Mouse (Mus musculus) liver, embryonic 14.5 days (tissue): ENCODE results near the gene Atp13a5. TPM values are rescaled to one million over a fixed set of nuclear protein-coding genes. Genes with fewer than 3 reads are reported as not detected.

Experiments used
- ATAC-seq: fragments of 200-750 bp; cut with Nextera tagmentation; 2 replicates; pipeline ENCODE4 v1.8.0; 2017; ENCODE audit warnings: moderate number of reproducible peaks, mild to moderate bottlenecking, moderate library complexity; ENCODE audit not compliant: insufficient read depth
- DNase-seq, 3 experiments: peaks; one replicate each; pipeline ENCODE4 v3.0.0-alpha.2; 2012 to 2013; ENCODE audit warnings: low read depth in 3 of 3, low spot score in 3 of 3
- H3K27ac ChIP-seq: fragments of 300-500 bp; sonication (generic); 2 replicates; pipeline ENCODE4 v1.5.1; 2014; ENCODE audit warnings: moderate library complexity, mild to moderate bottlenecking, control low read depth, inconsistent platforms
- H3K27me3 ChIP-seq: fragments of 300-500 bp; sonication (generic); 2 replicates; pipeline ENCODE4 v1.6.1; 2014; ENCODE audit warnings: mild to moderate bottlenecking, low read length, moderate library complexity; ENCODE audit not compliant: control insufficient read depth, insufficient read depth
- H3K36me3 ChIP-seq: fragments of 300-500 bp; sonication (generic); replicated peaks from 2 replicates; pipeline ENCODE4 v1.6.1; 2014; ENCODE audit warnings: low read depth; ENCODE audit not compliant: control insufficient read depth, insufficient read depth
- H3K4me1 ChIP-seq, 2 experiments: fragments of 200-500 bp in 1 of 2; fragments of 300-500 bp in 1 of 2; sonication (generic) in 1 of 2; replicated peaks; 2 replicates each; pipeline ENCODE4 v1.6.1; 2012 to 2014; ENCODE audit warnings: antibody characterized with exemption in 1 of 2, inconsistent platforms in 1 of 2, low read length in 1 of 2; ENCODE audit not compliant: control insufficient read depth in 2 of 2, insufficient read depth in 2 of 2
- H3K4me2 ChIP-seq: fragments of 300-500 bp; sonication (generic); 2 replicates; pipeline ENCODE4 v1.6.1; 2014; ENCODE audit warnings: low read depth, mild to moderate bottlenecking, control low read depth, moderate library complexity
- H3K4me3 ChIP-seq, 2 experiments: fragments of 200-500 bp in 1 of 2; fragments of 300-500 bp in 1 of 2; sonication (generic) in 1 of 2; 2 replicates each; pipeline ENCODE4 v1.5.1; 2012 to 2014; ENCODE audit warnings: low read depth in 2 of 2, low read length in 2 of 2, mild to moderate bottlenecking in 2 of 2, control low read depth in 1 of 2, inconsistent platforms in 1 of 2, moderate library complexity in 1 of 2; ENCODE audit not compliant: insufficient read depth in 1 of 2
- H3K9ac ChIP-seq: fragments of 300-500 bp; sonication (generic); replicated peaks from 2 replicates; pipeline ENCODE4 v1.6.1; 2014; ENCODE audit warnings: mild to moderate bottlenecking, control low read depth, moderate library complexity
- H3K9me3 ChIP-seq: fragments of 300-500 bp; sonication (generic); 2 replicates; pipeline ENCODE4 v1.6.1; 2016; ENCODE audit warnings: low read length, mixed read lengths; ENCODE audit not compliant: control insufficient read depth
- CTCF ChIP-seq: IDR thresholded peaks from 2 replicates; pipeline ENCODE4 v1.5.1; 2016; ENCODE audit warnings: antibody characterized with exemption, low read depth, control low read depth
- EP300 ChIP-seq: IDR thresholded peaks from 2 replicates; pipeline ENCODE4 v1.6.1; 2016; ENCODE audit warnings: antibody characterized with exemption, low read depth
- WGBS: fragments of 180-500 bp; shearing (Covaris S2); extraction: QIAGEN DNeasy Blood & Tissue Kit; methylation state at CpG from one replicate; pipeline ENCODE4 v1.1.7; 2014; ENCODE audit not compliant: insufficient replicate concordance; 5-methylcytosine and 5-hydroxymethylcytosine counted together
- polyA plus RNA-seq, 2 experiments: library from polyadenylated mRNA; depleted of rRNA in 1 of 2; stranded (reverse) in 1 of 2; unstranded in 1 of 2; fragments of >200 nt; fragmentation: Nextera tagmentation in 1 of 2; extraction: Ambion mirVana in 1 of 2; gene quantifications; 2 replicates each; pipeline versions ENCODE4 v1.2.1 to v1.2.3; 2012 to 2014

Gene Atp13a5
- polyA plus RNA-seq, 2 experiments, result not detected

- Histone ChIP-seq H3K9me3 (no peaks in the 10 kb centered on the region), H3K36me3 (no peaks in the 10 kb centered on the region), H3K4me1 (no peaks in the 10 kb centered on the region), H3K4me3 (no peak overlapping the region), H3K4me2 (no peak overlapping the region), H3K27ac (no peak overlapping the region), H3K27me3 (no peaks in the 10 kb centered on the region), H3K9ac (no peak overlapping the region)
- TF ChIP-seq EP300, result no peak
- TF ChIP-seq CTCF, result no peak
- ATAC-seq (no peak), DNase-seq (no peak)
- WGBS, result 63% methylated on average over 8 of the region's 8 CpGs
These were observed 3.9 kb downstream of the Atp13a5 start for GRCm38 (mm10) chr16:29374636-29375035.

- no peak overlapping the region for H3K27ac ChIP-seq
- H3K27me3 ChIP-seq, result no peaks in the 10 kb centered on the region
- no peak for TF ChIP-seq EP300
- no peak for TF ChIP-seq CTCF
- H3K4me3 ChIP-seq, result no peak overlapping the region
- no peaks in the 10 kb centered on the region for H3K4me1 ChIP-seq
- WGBS, result 54% methylated on average over 3 of the region's 3 CpGs
- no peaks in the 10 kb centered on the region for H3K36me3 ChIP-seq
- H3K9me3 ChIP-seq, result no peaks in the 10 kb centered on the region
- no peak overlapping the region for H3K4me2 ChIP-seq
- no peak overlapping the region for H3K9ac ChIP-seq
- DNase-seq (no peak), ATAC-seq (no peak)
These were observed 47.0 kb downstream of the Atp13a5 start for GRCm38 (mm10) chr16:29331351-29332044.

- Histone ChIP-seq H3K27me3 (no peaks in the 10 kb centered on the region), H3K9ac (no peak overlapping the region), H3K4me1 (no peaks in the 10 kb centered on the region), H3K4me2 (no peak overlapping the region), H3K4me3 (no peak overlapping the region), H3K27ac (no peak overlapping the region), H3K36me3 (no peaks in the 10 kb centered on the region), H3K9me3 (no peaks in the 10 kb centered on the region)
- no peak for TF ChIP-seq EP300
- no peak for TF ChIP-seq CTCF
- no peak for DNase-seq
- WGBS, result 52% methylated on average over 5 of the region's 5 CpGs
- no peak for ATAC-seq
These were observed 47.6 kb downstream of the Atp13a5 start for GRCm38 (mm10) chr16:29330948-29331347.

- H3K27ac ChIP-seq, result no peak overlapping the region
- no peak overlapping the region for H3K4me3 ChIP-seq
- ATAC-seq (no peak), DNase-seq (no peak)
- no peak overlapping the region for H3K4me2 ChIP-seq
- no peaks in the 10 kb centered on the region for H3K4me1 ChIP-seq
- no peak overlapping the region for H3K9ac ChIP-seq
- H3K9me3 ChIP-seq, result no peaks in the 10 kb centered on the region
- TF ChIP-seq CTCF, result no peak
- TF ChIP-seq EP300, result no peak
- no peaks in the 10 kb centered on the region for H3K27me3 ChIP-seq
- 48% methylated on average over 2 of the region's 2 CpGs for WGBS
- H3K36me3 ChIP-seq, result no peaks in the 10 kb centered on the region
These were observed 49.3 kb downstream of the Atp13a5 start for GRCm38 (mm10) chr16:29329213-29329612.

GRCm38 (mm10) chr16:29327910-29328309 is 50.6 kb downstream of the Atp13a5 start:
- no peaks in the 10 kb centered on the region for H3K36me3 ChIP-seq
- H3K27me3 ChIP-seq, result no peaks in the 10 kb centered on the region
- H3K4me2 ChIP-seq, result no peak overlapping the region
- ATAC-seq (no peak), DNase-seq (no peak)
- no peak overlapping the region for H3K27ac ChIP-seq
- no peaks in the 10 kb centered on the region for H3K9me3 ChIP-seq
- TF ChIP-seq EP300 (no peak), CTCF (no peak)
- no peak overlapping the region for H3K9ac ChIP-seq
- H3K4me1 ChIP-seq, result no peaks in the 10 kb centered on the region
- H3K4me3 ChIP-seq, result no peak overlapping the region
- 42% methylated on average over 3 of the region's 3 CpGs for WGBS
